Mouse (Mus musculus): ENCODE data around the gene Map3k5.

DNA sequence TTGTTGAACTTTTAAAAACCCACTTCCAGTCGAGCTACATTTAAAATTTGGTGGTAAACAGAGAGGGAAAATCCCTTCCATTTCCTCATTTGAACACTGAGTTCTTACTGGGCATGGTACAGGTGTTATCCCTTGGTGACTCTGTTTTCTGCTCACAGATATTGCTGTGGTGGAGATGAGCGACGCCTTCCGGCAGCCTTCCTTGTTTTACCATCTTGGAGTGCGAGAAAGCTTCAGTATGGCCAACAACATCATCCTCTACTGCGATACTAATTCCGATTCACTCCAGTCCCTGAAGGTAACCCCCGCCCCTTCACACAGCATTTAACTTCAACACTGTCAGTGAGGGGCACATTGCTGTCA lies 66.1 kb downstream of the Map3k5 start:
- TF ChIP-seq GATA1 (IDR thresholded peaks at IDR 0.05; ENCODE audit: borderline replicate concordance, low read length) = no peak
- TF ChIP-seq FLI1 (IDR thresholded peaks at IDR 0.05; ENCODE audit: low read length) = no peak
